8 mouse cellular contexts compared by ENCODE assay signal in the genomic region with DNA sequence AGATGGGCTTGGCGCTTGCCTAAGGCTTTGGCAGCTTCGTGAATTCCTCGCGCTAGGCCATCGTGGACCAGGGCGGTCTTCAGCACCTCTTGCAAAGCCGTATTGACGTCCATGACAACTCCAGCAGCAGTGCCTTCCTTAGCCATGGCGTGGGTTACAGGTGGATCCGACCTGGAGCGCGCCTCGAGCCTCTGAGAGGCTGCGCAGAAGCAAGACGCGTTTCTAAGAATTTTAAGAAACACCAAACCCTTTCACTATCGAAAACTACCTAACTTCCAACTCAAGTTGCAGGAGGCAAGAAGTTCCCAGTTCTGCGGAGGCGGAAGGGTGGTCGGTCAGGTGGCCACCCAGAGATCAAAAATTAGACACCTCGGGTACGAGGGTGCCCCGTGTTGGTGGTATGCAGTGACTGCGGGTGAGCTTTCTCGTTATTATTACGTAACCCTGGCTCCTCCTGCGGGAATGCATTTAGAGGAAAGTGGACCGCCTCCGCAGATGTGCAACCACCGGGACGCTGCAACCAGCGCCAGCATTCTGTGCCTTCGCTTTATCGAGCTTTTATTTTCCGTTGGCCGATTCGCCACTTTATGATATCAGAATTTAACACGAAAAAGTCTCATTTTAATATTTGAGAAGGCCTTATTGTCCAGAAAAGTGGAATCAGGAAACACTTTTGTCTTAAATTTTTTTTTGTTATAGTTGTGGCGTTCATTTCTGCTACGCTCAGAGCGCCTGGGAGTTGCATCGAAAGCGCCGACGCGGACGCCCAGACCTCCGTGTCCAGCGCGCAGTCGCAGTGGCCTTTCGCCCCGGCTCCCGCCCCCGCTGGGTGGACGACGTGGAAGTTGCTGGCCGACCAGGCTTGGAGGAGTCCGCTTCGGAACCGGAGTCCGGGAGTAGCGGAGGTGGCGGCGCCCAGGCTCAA. TPM values are rescaled to one million over a fixed set of nuclear protein-coding genes. Genes with fewer than 3 reads are reported as not detected.
DNase-seq lines count a peak whose midpoint lies in the region; ATAC-seq lines count a peak whose summit lies in the region.

A gene (plus strand): TSS at position 288 of the 925 bp plus-strand sequence.

- H3K4me1 ChIP-seq in heart, embryonic 13.5 days = peaks cover 23% of the 10 kb centered on the region
- peaks cover 15% of the 10 kb centered on the region for H3K4me1 ChIP-seq in liver, embryonic 12.5 days
- peaks cover 9% of the 10 kb centered on the region for H3K4me1 ChIP-seq in stomach, embryonic 15.5 days

- peak within 1 kb of the TSS; percentile 87 for H3K4me2 ChIP-seq in heart, embryonic 13.5 days
- peak within 1 kb of the TSS; percentile 92 for H3K4me2 ChIP-seq in liver, embryonic 12.5 days
- H3K4me2 ChIP-seq in stomach, embryonic 15.5 days = peak within 1 kb of the TSS; percentile 66

- peak within 1 kb of the TSS; percentile 98 for H3K4me3 ChIP-seq in heart, embryonic 13.5 days
- peak within 1 kb of the TSS; percentile 77 for H3K4me3 ChIP-seq in liver, embryonic 12.5 days
- H3K4me3 ChIP-seq in stomach, embryonic 15.5 days (replicated peaks) = peak within 1 kb of the TSS; percentile 84

- under 1% methylated on average over 65 of the region's 65 CpGs for WGBS in heart, embryonic 13.5 days
- WGBS in liver, embryonic 12.5 days (ENCODE audit: insufficient replicate concordance) = under 1% methylated on average over 65 of the region's 65 CpGs
- under 1% methylated on average over 65 of the region's 65 CpGs for WGBS in stomach, embryonic 15.5 days

- DNase-seq in CD4-positive helper T cell, adult 2 months (ENCODE audit: low read depth, low spot score) = peak; percentile 86
- DNase-seq in brain, embryonic 18.5 days (ENCODE audit: low read depth, low spot score) = peak; percentile 81
- peak; percentile 97 for DNase-seq in kidney, postnatal 10 days
- peak; percentile 85 to 88 for DNase-seq in natural killer cell, adult 2 months (ENCODE audit: low spot score in 2 of 2)

- H3K36me3 ChIP-seq in heart, embryonic 13.5 days = peaks cover 11% of the 10 kb centered on the region
- H3K36me3 ChIP-seq in liver, embryonic 12.5 days = peaks cover 9% of the 10 kb centered on the region; the same call in 1 of the 2 replicates
- H3K36me3 ChIP-seq in stomach, embryonic 15.5 days = no peaks in the 10 kb centered on the region; the same call in 1 of the 2 replicates

- H3K27me3 ChIP-seq in heart, embryonic 13.5 days (replicated peaks) = 0 out of 2 replicates have a peak, but pooled peaks cover 8% of the 10 kb centered on the region
- H3K27me3 ChIP-seq in liver, embryonic 12.5 days (replicated peaks) = peaks cover 4% of the 10 kb centered on the region; the same call in 1 of the 2 replicates
- H3K27me3 ChIP-seq in stomach, embryonic 15.5 days (replicated peaks) = no peaks in the 10 kb centered on the region

- peak within 1 kb of the TSS; percentile 86 for H3K27ac ChIP-seq in heart, embryonic 13.5 days (replicated peaks)
- peak within 1 kb of the TSS; percentile 63 for H3K27ac ChIP-seq in liver, embryonic 12.5 days
- H3K27ac ChIP-seq in stomach, embryonic 15.5 days = peak within 1 kb of the TSS; percentile 77

- no peaks in the 10 kb centered on the region for H3K9me3 ChIP-seq in heart, embryonic 13.5 days
- no peaks in the 10 kb centered on the region for H3K9me3 ChIP-seq in liver, embryonic 12.5 days (replicated peaks)
- H3K9me3 ChIP-seq in stomach, embryonic 15.5 days = no peaks in the 10 kb centered on the region

- ATAC-seq in erythroid progenitor cell, adult 5-6 weeks (replicated peaks; ENCODE audit: low FRiP score, poor library complexity, severe bottlenecking) = peak; percentile 93
- ATAC-seq in heart, embryonic 13.5 days (ENCODE audit: extremely low read depth, insufficient number of reproducible peaks, low FRiP score, low TSS enrichment) = peak; percentile 84
- ATAC-seq in liver, embryonic 12.5 days = peak; percentile 90
- ATAC-seq in stomach, embryonic 15.5 days (ENCODE audit: insufficient read depth, low FRiP score, low read depth) = peak; percentile 96

- H3K9ac ChIP-seq in heart, embryonic 13.5 days = peak within 1 kb of the TSS; percentile 98
- H3K9ac ChIP-seq in liver, embryonic 12.5 days = peak within 1 kb of the TSS; percentile 91
- peak within 1 kb of the TSS; percentile 89 for H3K9ac ChIP-seq in stomach, embryonic 15.5 days

RNA-seq across cellular contexts. Expression of the gene that starts here (rescaled TPM):
- 19.3 and 24.9 TPM in 2 replicates for total RNA-seq in erythroid progenitor cell, adult 5-6 weeks (2015; ENCODE audit: low replicate concordance)
- 11.6 and 16.9 TPM in 2 replicates for total RNA-seq in erythroid progenitor cell, adult 5-6 weeks (2017; ENCODE audit: low replicate concordance)
- 145 TPM in 2 replicates for polyA plus RNA-seq in heart, embryonic 13.5 days (2015; fragmentation: Nextera tagmentation; extraction: Ambion mirVana)
- polyA plus RNA-seq in liver, embryonic 12.5 days (2016; fragmentation: Nextera tagmentation; extraction: Ambion mirVana) = 75.3 and 77.7 TPM in 2 replicates
- polyA plus RNA-seq in stomach, embryonic 15.5 days (2015; fragmentation: Nextera tagmentation; extraction: Ambion mirVana) = 201 and 202 TPM in 2 replicates

Comparison
In these comparisons a context has a peak if more than half of its experiments do, and no peak if none do; other contexts are left out.
1. Peak in every context shown above with its lines: DNase-seq, ATAC-seq, H3K4me3 ChIP-seq and H3K27ac ChIP-seq.